Mouse (Mus musculus) MEL (cell line): ENCODE data around the gene Irf3.

Experiments
- CTCF ChIP-seq, 3 experiments: IDR thresholded peaks in 2 of 3; conservative IDR thresholded peaks in 1 of 3; 2 replicates each; pipeline ENCODE4 v1.5.1; 2011 to 2012; ENCODE audit warnings: low read length in 3 of 3, low read depth in 2 of 3, mild to moderate bottlenecking in 2 of 3, improper control_type of control experiment in 1 of 3, inconsistent platforms in 1 of 3, mixed read lengths in 1 of 3, moderate library complexity in 1 of 3; ENCODE audit not compliant: control insufficient read depth in 1 of 3, insufficient read depth in 1 of 3, poor library complexity in 1 of 3, severe bottlenecking in 1 of 3
- E2F4 ChIP-seq: IDR thresholded peaks from 2 replicates; pipeline ENCODE4 v1.6.1; 2011; ENCODE audit warnings: low read depth, low read length, improper control_type of control experiment, borderline replicate concordance
- GABPA ChIP-seq: IDR thresholded peaks from 2 replicates; pipeline ENCODE4 v1.6.1; 2012; ENCODE audit warnings: low read depth, mild to moderate bottlenecking, inconsistent platforms, low read length, improper control_type of control experiment, moderate library complexity
- HCFC1 ChIP-seq: IDR thresholded peaks from 2 replicates; pipeline ENCODE4 v1.6.1; 2012; ENCODE audit warnings: low read depth, mild to moderate bottlenecking, inconsistent platforms, low read length, improper control_type of control experiment, moderate library complexity
- MYC ChIP-seq: IDR thresholded peaks from 2 replicates; pipeline ENCODE4 v1.6.1; 2011; ENCODE audit warnings: low read depth, mild to moderate bottlenecking, low read length, improper control_type of control experiment, moderate library complexity
- POLR2A ChIP-seq, 2 experiments: IDR thresholded peaks; 2 replicates each; pipeline ENCODE4 v1.6.1; 2011 to 2012; ENCODE audit warnings: low read length in 2 of 2, mild to moderate bottlenecking in 2 of 2, control low read depth in 1 of 2, improper control_type of control experiment in 1 of 2, low read depth in 1 of 2, moderate library complexity in 1 of 2; ENCODE audit not compliant: control insufficient read depth in 1 of 2, insufficient read depth in 1 of 2, poor library complexity in 1 of 2
- SIN3A ChIP-seq: IDR thresholded peaks from 2 replicates; pipeline ENCODE4 v1.6.1; 2012; ENCODE audit warnings: low read length, improper control_type of control experiment, inconsistent platforms
- ZC3H11A ChIP-seq: IDR thresholded peaks from 2 replicates; pipeline ENCODE4 v1.6.1; 2012; ENCODE audit warnings: low read depth, mild to moderate bottlenecking, inconsistent platforms, low read length, improper control_type of control experiment

DNA sequence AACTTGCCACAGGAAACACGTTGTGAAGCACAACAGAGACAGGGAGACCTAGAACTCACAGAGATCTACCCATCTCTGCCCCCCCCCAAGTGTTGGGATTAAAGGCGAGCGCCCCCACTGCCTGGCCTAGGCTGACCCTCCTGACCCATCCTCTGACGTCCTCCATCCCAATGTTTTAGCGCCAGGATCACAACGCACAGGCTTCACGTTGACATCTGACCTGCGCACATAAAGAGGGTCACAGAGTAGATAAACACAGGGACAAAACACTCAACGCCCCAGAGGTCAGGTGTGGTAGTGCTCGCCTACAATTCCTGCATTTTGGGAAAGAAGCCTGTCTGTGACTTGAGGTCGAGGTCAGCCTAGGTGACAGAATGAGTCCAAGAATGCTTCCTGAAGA lies 39.3 kb downstream of the Irf3 start:
- no peak for TF ChIP-seq POLR2A (IDR thresholded peaks at IDR 0.05; ENCODE audit: control insufficient read depth in 1 of 2, insufficient read depth in 1 of 2, low read depth in 1 of 2, low read length in 2 of 2, poor library complexity in 1 of 2)
- TF ChIP-seq MYC, result no peak
- TF ChIP-seq E2F4, result no peak
- TF ChIP-seq SIN3A, result no peak
- no peak for TF ChIP-seq HCFC1
- no peak for TF ChIP-seq GABPA
- TF ChIP-seq ZC3H11A, result no peak
- TF ChIP-seq CTCF (IDR thresholded peaks at IDR 0.05 in 2 of 3, conservative IDR thresholded peaks at IDR 0.05 in 1 of 3; ENCODE audit: control insufficient read depth in 1 of 3, insufficient read depth in 1 of 3, low read depth in 2 of 3, low read length in 3 of 3, poor library complexity in 1 of 3, severe bottlenecking in 1 of 3), result no peak
